Mouse (Mus musculus): ENCODE measurements around the gene Actr6. TPM values are rescaled to one million over a fixed set of nuclear protein-coding genes. Genes with fewer than 3 reads are reported as not detected.
"Not testable (repeated sequence)": the region's sequence is repeated elsewhere in the genome, so short reads cannot be mapped to it uniquely, and the experiment has no call there.

The Actr6 gene
- polyA plus RNA-seq, 1 experiment = 27.0 TPM

DNA sequence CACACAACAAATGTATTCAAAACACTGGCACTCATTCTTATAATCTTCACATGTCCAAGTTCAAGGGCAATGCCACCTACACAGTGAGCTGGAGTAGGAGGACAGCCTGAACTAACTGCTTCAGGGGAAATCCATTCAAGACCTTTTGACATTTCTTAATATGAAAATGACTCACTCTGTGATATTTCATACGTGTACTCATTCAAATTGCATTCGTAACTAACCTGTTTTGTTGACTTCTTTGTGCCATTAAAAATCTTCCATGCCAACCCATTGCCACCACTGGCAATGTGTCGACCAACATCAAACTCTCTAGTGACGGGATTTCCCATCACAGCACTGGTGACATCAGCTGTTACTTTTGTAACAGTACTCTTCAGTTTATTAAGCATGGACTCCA lies 54.0 kb downstream of the Actr6 start:
- Histone ChIP-seq H3K27ac (replicated peaks; ENCODE audit: low read depth, low read length) (no peak overlapping the region), H3K4me3 (ENCODE audit: insufficient read depth, low read depth, low read length) (no peak overlapping the region), H3K4me1 (ENCODE audit: control insufficient read depth, insufficient read depth, insufficient read length, low read length) (peaks cover 10% of the 10 kb centered on the region)

GRCm38 (mm10) chr10:89676609-89677008 lies 55.5 kb downstream of the Actr6 start:
- H3K4me3 ChIP-seq (ENCODE audit: insufficient read depth, low read depth, low read length) = no peak overlapping the region
- peaks cover 10% of the 10 kb centered on the region for H3K4me1 ChIP-seq (ENCODE audit: control insufficient read depth, insufficient read depth, insufficient read length, low read length)
- no peak overlapping the region for H3K27ac ChIP-seq (replicated peaks; ENCODE audit: low read depth, low read length)

DNA sequence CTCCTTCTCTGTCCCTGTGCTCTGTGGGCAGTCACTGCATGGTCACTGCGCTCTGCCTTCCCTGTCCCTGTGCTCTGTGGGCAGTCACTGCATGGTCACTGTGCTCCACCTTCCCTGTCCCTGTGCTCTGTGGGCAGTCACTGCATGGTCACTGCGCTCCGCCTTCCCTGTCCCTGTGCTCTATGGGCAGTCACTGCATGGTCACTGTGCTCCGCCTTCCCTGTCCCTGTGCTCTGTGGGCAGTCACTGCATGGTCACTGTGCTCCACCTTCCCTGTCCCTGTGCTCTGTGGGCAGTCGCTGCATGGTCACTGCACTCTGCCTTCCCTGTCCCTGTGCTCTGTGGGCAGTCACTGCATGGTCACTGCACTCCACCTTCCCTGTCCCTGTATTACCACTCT lies 61.7 kb downstream of the Actr6 start:
- H3K27ac ChIP-seq (replicated peaks; ENCODE audit: low read depth, low read length); H3K4me1 ChIP-seq (ENCODE audit: control insufficient read depth, insufficient read depth, insufficient read length, low read length); H3K4me3 ChIP-seq (ENCODE audit: insufficient read depth, low read depth, low read length): not testable (repeated sequence)

DNA sequence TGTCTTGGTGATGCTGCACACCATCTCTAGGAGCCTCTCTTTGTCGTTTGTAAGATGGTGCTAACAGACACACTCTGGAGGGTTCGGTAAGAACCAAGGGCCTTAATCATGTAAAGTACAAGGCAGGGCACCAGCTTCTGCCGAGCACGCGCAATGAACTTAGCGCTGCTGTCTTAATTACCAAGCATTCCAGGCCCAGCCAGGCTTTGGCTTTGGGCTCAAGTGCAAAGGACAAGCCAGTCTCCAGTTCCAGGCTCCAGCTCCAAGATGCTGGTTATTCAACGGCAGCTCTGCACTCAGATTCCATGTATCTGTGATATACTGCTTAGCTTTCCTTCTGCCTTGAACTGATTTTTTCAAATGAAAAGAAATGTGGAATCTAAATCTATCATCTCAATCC lies 64.5 kb downstream of the Actr6 start:
- no peak overlapping the region for H3K27ac ChIP-seq (replicated peaks; ENCODE audit: low read depth, low read length)
- no peaks in the 10 kb centered on the region for H3K4me1 ChIP-seq (ENCODE audit: control insufficient read depth, insufficient read depth, insufficient read length, low read length)
- no peak overlapping the region for H3K4me3 ChIP-seq (ENCODE audit: insufficient read depth, low read depth, low read length)

GRCm38 (mm10) chr10:89665679-89666078 lies 66.4 kb downstream of the Actr6 start:
- Histone ChIP-seq H3K4me3 (ENCODE audit: insufficient read depth, low read depth, low read length) (no peak overlapping the region), H3K4me1 (ENCODE audit: control insufficient read depth, insufficient read depth, insufficient read length, low read length) (no peaks in the 10 kb centered on the region), H3K27ac (replicated peaks; ENCODE audit: low read depth, low read length) (no peak overlapping the region)

- H3K4me3 ChIP-seq (ENCODE audit: insufficient read depth, low read depth, low read length) = no peak overlapping the region
- H3K4me1 ChIP-seq (ENCODE audit: control insufficient read depth, insufficient read depth, insufficient read length, low read length) = no peaks in the 10 kb centered on the region
- no peak overlapping the region for H3K27ac ChIP-seq (replicated peaks; ENCODE audit: low read depth, low read length)
Measured at GRCm38 (mm10) chr10:89664977-89665645, 67.0 kb downstream of the Actr6 start.

Other genes starting within 250 kb of the Actr6 start
- 0.67 and 1.5 TPM in 2 replicates for gene Nr1h4, start 198.7 kb downstream of the Actr6 start, polyA plus RNA-seq (2012; ENCODE audit: insufficient read depth, insufficient read length, missing spikeins)
- not detected in 2 replicates for gene Slc17a8, start 111.0 kb downstream of the Actr6 start, polyA plus RNA-seq (2012; ENCODE audit: insufficient read depth, insufficient read length, missing spikeins)
- gene Scyl2, start 46.0 kb downstream of the Actr6 start, polyA plus RNA-seq (2012; ENCODE audit: insufficient read depth, insufficient read length, missing spikeins) = 15.6 and 19.9 TPM in 2 replicates
- 11.4 and 12.1 TPM in 2 replicates for gene Uhrf1bp1l, start 12.7 kb upstream of the Actr6 start, polyA plus RNA-seq (2012; ENCODE audit: insufficient read depth, insufficient read length, missing spikeins)
- gene Anks1b, start 141.2 kb upstream of the Actr6 start, polyA plus RNA-seq (2012; ENCODE audit: insufficient read depth, insufficient read length, missing spikeins) = not detected in 2 replicates

All from brown adipose tissue, adult 24 weeks (tissue).